Mouse (Mus musculus) cerebral cortex, adult 2 months (tissue): Measurements from ENCODE around the gene Baiap2l2.

Experiments used
- WGBS: fragments of 180-500 bp; shearing (Covaris S2); methylation state at CpG from one replicate; pipeline ENCODE4 v1.1.7; 2018; 5-methylcytosine and 5-hydroxymethylcytosine counted together

Gene Baiap2l2

GRCm38 (mm10) chr15:79261757-79262156 lies 23.6 kb downstream of the Baiap2l2 start:
- WGBS = 1% methylated on average over 28 of the region's 28 CpGs

- WGBS = 1% methylated on average over 62 of the region's 62 CpGs
These were observed 24.1 kb downstream of the Baiap2l2 start for GRCm38 (mm10) chr15:79261095-79261725.

GRCm38 (mm10) chr15:79258521-79258920 lies 26.8 kb downstream of the Baiap2l2 start:
- 44% methylated on average over 17 of the region's 17 CpGs for WGBS

GRCm38 (mm10) chr15:79254661-79255060 lies 30.7 kb downstream of the Baiap2l2 start, which contains the start of gene Slc16a8:
Gene Slc16a8 (minus strand): TSS chr15:79254761.
- 46% methylated on average over 3 of the region's 3 CpGs for WGBS

- WGBS = 31% methylated on average over 24 of the region's 24 CpGs
These were observed 32.8 kb downstream of the Baiap2l2 start for GRCm38 (mm10) chr15:79252580-79252979.

- 4% methylated on average over 61 of the region's 61 CpGs for WGBS
These were observed 33.4 kb downstream of the Baiap2l2 start for GRCm38 (mm10) chr15:79251781-79252491.

GRCm38 (mm10) chr15:79251168-79251567 lies 34.2 kb downstream of the Baiap2l2 start:
- 40% methylated on average over 7 of the region's 7 CpGs for WGBS

GRCm38 (mm10) chr15:79250236-79250635 lies 35.1 kb downstream of the Baiap2l2 start:
- 83% methylated on average over 2 of the region's 2 CpGs for WGBS

GRCm38 (mm10) chr15:79245321-79245720 lies 40.0 kb downstream of the Baiap2l2 start:
- WGBS = 85% methylated on average over 3 of the region's 3 CpGs

- 61% methylated on average over 7 of the region's 7 CpGs for WGBS
These were observed 41.1 kb downstream of the Baiap2l2 start for GRCm38 (mm10) chr15:79244071-79244893.

- WGBS = 6% methylated on average over 10 of the region's 10 CpGs
These were observed 41.9 kb downstream of the Baiap2l2 start for GRCm38 (mm10) chr15:79243234-79244042.

- 40% methylated on average over 13 of the region's 13 CpGs for WGBS
These were observed 42.6 kb downstream of the Baiap2l2 start for GRCm38 (mm10) chr15:79242574-79243233.

- 72% methylated on average over 6 of the region's 6 CpGs for WGBS
These were observed 47.3 kb downstream of the Baiap2l2 start for GRCm38 (mm10) chr15:79238036-79238435.

GRCm38 (mm10) chr15:79235268-79235667 lies 50.1 kb downstream of the Baiap2l2 start:
- WGBS = 70% methylated on average over 9 of the region's 9 CpGs

GRCm38 (mm10) chr15:79229058-79229821 lies 56.1 kb downstream of the Baiap2l2 start, which contains the start of the genes Pick1 and Gm49486:
Gene Pick1 (plus strand): TSS chr15:79229173.
Gene Gm49486 (plus strand): TSS chr15:79229391.
- under 1% methylated on average over 51 of the region's 51 CpGs for WGBS

- 71% methylated on average over 2 of the region's 2 CpGs for WGBS
These were observed 59.6 kb downstream of the Baiap2l2 start for GRCm38 (mm10) chr15:79225780-79226179.

GRCm38 (mm10) chr15:79224685-79225084 lies 60.7 kb downstream of the Baiap2l2 start:
- 11% methylated on average over 5 of the region's 5 CpGs for WGBS

- 14% methylated on average over 5 of the region's 5 CpGs for WGBS
These were observed 61.7 kb downstream of the Baiap2l2 start for GRCm38 (mm10) chr15:79223641-79224040.

GRCm38 (mm10) chr15:79219572-79219971 lies 65.8 kb downstream of the Baiap2l2 start:
- 46% methylated on average over 1 of the region's 1 CpGs for WGBS

- 89% methylated on average over 3 of the region's 3 CpGs for WGBS
These were observed 69.1 kb downstream of the Baiap2l2 start for GRCm38 (mm10) chr15:79216191-79216590.
